19 mouse cellular contexts compared by ENCODE assay signal in genomic region chr15:89277366-89277765, GRCm38 (mm10). TPM values are rescaled to one million over a fixed set of nuclear protein-coding genes. Genes with fewer than 3 reads are reported as not detected.
"Had no signal": no experiment of that assay in that cellular context is flagged by ENCODE, and none has a peak within 500 bp of the region (broad histone marks: within the 10 kb centered on the region; RNA-seq: fewer than 3 reads in every experiment).

No protein-coding gene starts in this region.

- H3K27ac ChIP-seq: lung, embryonic 15.5 days; midbrain, embryonic 12.5 days; neural tube, embryonic 13.5 days; neural tube, embryonic 15.5 days had no signal

- H3K4me3 ChIP-seq: lung, embryonic 15.5 days; midbrain, embryonic 10.5 days; midbrain, embryonic 12.5 days; myocyte; neural tube, embryonic 13.5 days; neural tube, embryonic 15.5 days had no signal

- DNase-seq: lung, adult 2 months; lung, postnatal 4 days; midbrain, embryonic 14.5 days; retina, postnatal 1 day; right cerebral cortex, adult 18-20 months; right cerebral cortex, postnatal 25 days; right cerebral cortex, postnatal 4 days; spleen, adult 18-20 months; thymus, adult 18-20 months; thymus, postnatal 14 days; thymus, postnatal 36 days had no signal

RNA-seq across cellular contexts. Expression of gene Adm2, which starts 45.2 kb away (rescaled TPM):
- total RNA-seq: megakaryocyte, adult 5-6 weeks; megakaryocyte-erythroid progenitor cell, adult 5-6 weeks had no signal

RNA-seq across cellular contexts. Expression of gene Miox, which starts 56.8 kb away (rescaled TPM):
- total RNA-seq: megakaryocyte-erythroid progenitor cell, adult 5-6 weeks had no signal
